Mouse (Mus musculus) bone marrow, adult 2 months (tissue): Measurements from ENCODE around the gene Trex1.

Experiments used
- CTCF ChIP-seq: fragments of 200-500 bp; IDR thresholded peaks from 2 replicates; pipeline ENCODE4 v1.5.1; 2011; ENCODE audit warnings: low read length, control low read depth; ENCODE audit not compliant: control insufficient read depth, insufficient read depth
- POLR2A ChIP-seq: fragments of 200-500 bp; IDR thresholded peaks from 2 replicates; pipeline ENCODE4 v1.6.1; 2011; ENCODE audit warnings: low read depth, mild to moderate bottlenecking, control low read depth, low read length, borderline replicate concordance; ENCODE audit not compliant: control insufficient read depth

DNA sequence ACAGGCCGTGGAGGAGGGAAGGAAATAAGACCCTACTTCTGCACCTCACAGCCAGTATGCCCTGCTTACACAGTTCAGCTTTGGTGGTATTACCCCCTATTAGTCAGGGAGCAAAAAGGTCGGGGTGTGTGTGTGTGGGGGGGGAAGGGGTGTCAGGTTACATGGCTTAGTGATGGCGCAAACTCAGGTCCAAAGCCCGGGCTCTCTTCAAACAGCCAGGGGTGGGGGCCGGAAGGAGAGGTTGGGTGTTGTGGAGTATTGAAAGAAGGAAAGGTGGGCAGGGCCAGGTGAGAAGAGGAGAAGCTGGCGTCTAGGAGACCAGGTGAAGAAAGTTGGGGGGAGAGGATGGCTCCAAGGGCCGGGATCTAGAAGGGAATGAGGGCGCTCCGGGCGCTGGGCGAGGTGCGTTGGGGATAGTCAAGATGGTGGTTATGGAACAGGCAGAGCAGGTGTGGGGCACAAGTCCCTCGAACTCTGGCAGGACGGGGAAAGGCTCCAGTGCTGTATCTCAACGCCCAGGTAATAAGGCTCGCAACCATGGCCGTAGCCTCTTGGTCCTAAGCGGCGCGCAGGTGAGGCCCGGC is 35.1 kb upstream of the Trex1 start:
- TF ChIP-seq CTCF (no peak), POLR2A (no peak)
